ENCODE assay signal across 33 mouse cellular contexts in the genomic region with DNA sequence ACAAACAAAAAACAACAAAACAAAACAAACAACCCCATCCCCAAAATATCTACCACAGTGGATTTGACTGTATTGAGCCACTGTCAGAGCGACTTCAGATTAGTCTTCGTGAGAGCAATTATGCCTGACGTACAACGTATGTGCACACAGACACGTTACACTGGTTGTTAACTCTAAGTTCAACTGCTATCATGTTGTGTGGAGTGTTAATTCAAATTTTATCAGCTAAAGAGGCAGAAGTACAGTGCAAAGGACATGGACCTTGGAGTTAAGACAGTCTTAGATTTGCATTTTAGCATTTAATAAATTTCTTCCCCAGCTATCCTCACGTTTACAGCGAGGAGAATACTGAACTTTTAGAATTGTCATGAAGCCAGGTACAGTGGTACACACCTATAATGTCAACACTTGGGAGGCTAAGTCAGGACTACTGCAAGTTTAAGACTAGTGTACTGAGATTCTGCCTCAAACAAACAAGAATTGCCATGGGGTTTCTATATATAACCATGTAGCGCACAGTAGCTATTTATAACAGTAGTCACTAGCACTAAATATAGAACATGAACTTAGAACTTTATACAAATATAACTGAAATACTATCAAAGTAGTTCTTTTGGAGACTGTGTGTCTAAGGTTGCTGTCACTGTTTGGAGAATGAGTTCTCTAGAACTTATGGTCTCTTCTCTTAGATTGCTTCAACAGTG. TPM values are rescaled to one million over a fixed set of nuclear protein-coding genes. Genes with fewer than 3 reads are reported as not detected.
DNase-seq lines count a peak whose midpoint lies in the region; ATAC-seq and TF ChIP-seq lines count a peak whose summit lies in the region.
"Had no signal": no experiment of that assay in that cellular context is flagged by ENCODE, and none has a peak within 500 bp of the region (broad histone marks: within the 10 kb centered on the region; RNA-seq: fewer than 3 reads in every experiment).

No protein-coding gene starts in this region.

- H3K9me3 ChIP-seq in heart, embryonic 13.5 days = no peaks in the 10 kb centered on the region
- no peaks in the 10 kb centered on the region for H3K9me3 ChIP-seq in heart, embryonic 16.5 days (replicated peaks; ENCODE audit: control insufficient read depth, low read length)
- H3K9me3 ChIP-seq: embryonic facial prominence, embryonic 10.5 days; embryonic facial prominence, embryonic 15.5 days; forebrain, embryonic 12.5 days; hindbrain, embryonic 10.5 days; limb, embryonic 10.5 days; limb, embryonic 15.5 days; liver, embryonic 13.5 days; neural tube, embryonic 15.5 days had no signal

- ATAC-seq in heart, embryonic 13.5 days (ENCODE audit: extremely low read depth, insufficient number of reproducible peaks, low FRiP score, low TSS enrichment) = no peak
- ATAC-seq in heart, embryonic 16.5 days (replicated peaks; ENCODE audit: extremely low read depth, insufficient read depth, low FRiP score) = no peak; the same call in 1 of the 2 replicates
- ATAC-seq: activated CD4-positive, CD25-positive, alpha-beta regulatory T cell, adult 4 months; CD4-positive, CD25-positive, alpha-beta regulatory T cell, adult 4 months; forebrain, postnatal 0 days; hindbrain, embryonic 16.5 days had no signal

- H3K79me2 ChIP-seq in heart, adult 2 months (replicated peaks; ENCODE audit: control insufficient read depth, insufficient read depth, low read length) = 0 out of 2 replicates have a peak, but pooled peaks cover 1% of the 10 kb centered on the region

- H3K36me3 ChIP-seq in heart, adult 2 months (ENCODE audit: control insufficient read depth, insufficient read depth, low read length) = peaks cover 23% of the 10 kb centered on the region
- peaks cover 81% of the 10 kb centered on the region for H3K36me3 ChIP-seq in heart, embryonic 13.5 days
- H3K36me3 ChIP-seq in heart, embryonic 16.5 days (ENCODE audit: control insufficient read depth, insufficient read depth) = peaks cover 35% of the 10 kb centered on the region

- peaks cover 2% of the 10 kb centered on the region for H3K4me1 ChIP-seq in heart, adult 2 months (ENCODE audit: control insufficient read depth, insufficient read depth, low read length)
- peaks cover 19% of the 10 kb centered on the region for H3K4me1 ChIP-seq in heart, embryonic 13.5 days
- peaks cover 6% of the 10 kb centered on the region for H3K4me1 ChIP-seq in heart, embryonic 16.5 days (ENCODE audit: control insufficient read depth, insufficient read depth, low read length)
- H3K4me1 ChIP-seq: embryonic facial prominence, embryonic 10.5 days; embryonic facial prominence, embryonic 15.5 days; forebrain, embryonic 12.5 days; hindbrain, embryonic 10.5 days; limb, embryonic 10.5 days; limb, embryonic 15.5 days; neural tube, embryonic 15.5 days had no signal

- no peak overlapping the region; the same call in 1 of the 2 replicates for H3K9ac ChIP-seq in heart, adult 2 months (ENCODE audit: low read depth, low read length)
- H3K9ac ChIP-seq in heart, embryonic 13.5 days = 0 out of 2 replicates have a peak overlapping the region, but pooled peaks have one; percentile 42
- no peak overlapping the region for H3K9ac ChIP-seq in heart, embryonic 16.5 days (ENCODE audit: low read length)
- H3K9ac ChIP-seq: embryonic facial prominence, embryonic 15.5 days; forebrain, embryonic 12.5 days; forebrain, postnatal 0 days; limb, embryonic 15.5 days; liver, embryonic 13.5 days; neural tube, embryonic 15.5 days had no signal

- no peak for DNase-seq in heart, adult 2 months
- no peak for DNase-seq in heart, postnatal 14 days
- no peak for DNase-seq in heart, postnatal 25 days (ENCODE audit: low spot score)
- peak; percentile 36 for DNase-seq in skeletal muscle tissue, adult 2 months (ENCODE audit: low read depth, low spot score)
- no peak for DNase-seq in thymus, postnatal 36 days
- DNase-seq: adrenal gland, adult 8-10 months; cerebellum, adult 2 months; cerebellum, postnatal 25 days; forebrain, postnatal 0 days; gastrocnemius, postnatal 25 days; kidney, postnatal 14 days; layer of hippocampus, adult 9-11 months; liver, embryonic 13.5 days; lung, adult 18-20 months; lung, postnatal 10 days; midbrain, embryonic 14.5 days; right cerebral cortex, postnatal 25 days; spleen, adult 18-20 months; thymus, adult 18-20 months; thymus, postnatal 25 days had no signal

- TF ChIP-seq POLR2A in heart, adult 2 months (IDR thresholded peaks at IDR 0.05; ENCODE audit: insufficient read depth, low read depth, low read length) = no peak

- peak overlapping the region; percentile 89 for H3K27ac ChIP-seq in heart, adult 2 months
- H3K27ac ChIP-seq in heart, embryonic 13.5 days (replicated peaks) = peak overlapping the region; percentile 74
- peak overlapping the region; percentile 82 for H3K27ac ChIP-seq in heart, embryonic 16.5 days (ENCODE audit: low read length)
- H3K27ac ChIP-seq: embryonic facial prominence, embryonic 10.5 days; embryonic facial prominence, embryonic 15.5 days; forebrain, embryonic 12.5 days; hindbrain, embryonic 10.5 days; limb, embryonic 10.5 days; limb, embryonic 15.5 days; liver, embryonic 13.5 days; neural tube, embryonic 15.5 days had no signal

- TF ChIP-seq CTCF in heart, adult 2 months (IDR thresholded peaks at IDR 0.05) = no peak

- no peaks in the 10 kb centered on the region for H3K27me3 ChIP-seq in heart, adult 2 months (ENCODE audit: control insufficient read depth, insufficient read depth, low read length)
- no peaks in the 10 kb centered on the region for H3K27me3 ChIP-seq in heart, embryonic 13.5 days (replicated peaks)
- no peaks in the 10 kb centered on the region for H3K27me3 ChIP-seq in heart, embryonic 16.5 days (ENCODE audit: control insufficient read depth, insufficient read depth, low read length)
- H3K27me3 ChIP-seq: embryonic facial prominence, embryonic 15.5 days; forebrain, embryonic 12.5 days; limb, embryonic 15.5 days; liver, embryonic 13.5 days; neural tube, embryonic 15.5 days had no signal

- H3K4me3 ChIP-seq in heart, adult 2 months = no peak overlapping the region
- H3K4me3 ChIP-seq in heart, embryonic 13.5 days = no peak overlapping the region
- H3K4me3 ChIP-seq in heart, embryonic 16.5 days (ENCODE audit: low read length) = no peak overlapping the region
- H3K4me3 ChIP-seq: embryonic facial prominence, embryonic 10.5 days; embryonic facial prominence, embryonic 15.5 days; forebrain, embryonic 12.5 days; hindbrain, embryonic 10.5 days; limb, embryonic 10.5 days; limb, embryonic 15.5 days; liver, embryonic 13.5 days; neural tube, embryonic 15.5 days had no signal

- intact Hi-C loops in heart, adult 2 months (cut with DNase I) = no loop called here
- intact Hi-C loops in heart, postnatal 14 days (cut with DNase I) = no loop called here
- intact Hi-C loops in heart, postnatal 25 days (cut with DNase I) = no loop called here

- H3K4me2 ChIP-seq in heart, embryonic 13.5 days = no peak overlapping the region
- H3K4me2 ChIP-seq in heart, embryonic 16.5 days (ENCODE audit: low read depth, low read length) = peak overlapping the region; percentile 20; the same call in 1 of the 2 replicates
- H3K4me2 ChIP-seq: embryonic facial prominence, embryonic 15.5 days; forebrain, embryonic 12.5 days; limb, embryonic 15.5 days; liver, embryonic 13.5 days; neural tube, embryonic 15.5 days had no signal

- TF ChIP-seq EP300 in heart, adult 2 months (IDR thresholded peaks at IDR 0.05; ENCODE audit: insufficient read depth, low read depth, low read length) = no peak

- WGBS in heart, adult 2 months = 72% methylated on average over 8 of the region's 8 CpGs
- WGBS in heart, embryonic 13.5 days = 83% methylated on average over 8 of the region's 8 CpGs
- 75% methylated on average over 8 of the region's 8 CpGs for WGBS in heart, embryonic 16.5 days

RNA-seq across cellular contexts. Expression of a gene that starts 13.2 kb away (rescaled TPM):
- under 1 TPM in 1 of 2 experiments, not detected in 1; 0.10 TPM for total RNA-seq in heart, adult 2 months (2021)
- 0.14 TPM in 1 of 2 replicates, not detected in the other for polyA plus RNA-seq in heart, adult 2 months (2012; rRNA removed)
- total RNA-seq in heart, postnatal 14 days (2021) = 1 to 10 TPM in 1 of 2 experiments, not detected in 1; 1.1 TPM
- polyA plus RNA-seq in heart, embryonic 13.5 days (2015; fragmentation: Nextera tagmentation; extraction: Ambion mirVana) = 0.15 and 0.18 TPM in 2 replicates
- not detected for total RNA-seq in heart, postnatal 25 days (2021)
- 0.12 and 0.46 TPM in 2 replicates for polyA plus RNA-seq in heart, embryonic 16.5 days (2015; fragmentation: Nextera tagmentation; extraction: Ambion mirVana)
- polyA plus RNA-seq: liver, embryonic 13.5 days had no signal

RNA-seq across cellular contexts. Expression of a gene that starts 17.5 kb away (rescaled TPM):
- 1 to 10 TPM; 4.2 to 4.5 TPM for total RNA-seq in heart, adult 2 months (2021)
- polyA plus RNA-seq in heart, adult 2 months (2012; rRNA removed) = 3.1 and 5.8 TPM in 2 replicates
- 1 to 10 TPM; 3.9 to 4.9 TPM for total RNA-seq in heart, postnatal 14 days (2021)
- polyA plus RNA-seq in heart, embryonic 13.5 days (2015; fragmentation: Nextera tagmentation; extraction: Ambion mirVana) = 3.1 and 3.9 TPM in 2 replicates
- 1 to 10 TPM; 4.1 to 4.2 TPM for total RNA-seq in heart, postnatal 25 days (2021)
- polyA plus RNA-seq in heart, embryonic 16.5 days (2015; fragmentation: Nextera tagmentation; extraction: Ambion mirVana) = 4.7 and 5.2 TPM in 2 replicates
- total RNA-seq: monocyte, adult 5-6 weeks had no signal

RNA-seq across cellular contexts. Expression of a gene that starts 17.6 kb away (rescaled TPM):
- total RNA-seq in heart, adult 2 months (2021) = 10 to 100 TPM; 58.8 to 60.9 TPM
- polyA plus RNA-seq in heart, adult 2 months (2012; rRNA removed) = 21.0 and 40.0 TPM in 2 replicates
- total RNA-seq in heart, postnatal 14 days (2021) = 10 to 100 TPM; 44.1 to 53.6 TPM
- 187 and 211 TPM in 2 replicates for polyA plus RNA-seq in heart, embryonic 13.5 days (2015; fragmentation: Nextera tagmentation; extraction: Ambion mirVana)
- total RNA-seq in heart, postnatal 25 days (2021) = 10 to 100 TPM; 46.3 to 47.2 TPM
- polyA plus RNA-seq in heart, embryonic 16.5 days (2015; fragmentation: Nextera tagmentation; extraction: Ambion mirVana) = 180 and 224 TPM in 2 replicates
